Mouse (Mus musculus): ENCODE measurements at regions not wholly inside any gene's neighbourhood (a gene's known extent, or its start where the extent isn't known, plus 50 kb on each side); places are given as distances from the start of the nearest gene placed in this dataset.

DNA sequence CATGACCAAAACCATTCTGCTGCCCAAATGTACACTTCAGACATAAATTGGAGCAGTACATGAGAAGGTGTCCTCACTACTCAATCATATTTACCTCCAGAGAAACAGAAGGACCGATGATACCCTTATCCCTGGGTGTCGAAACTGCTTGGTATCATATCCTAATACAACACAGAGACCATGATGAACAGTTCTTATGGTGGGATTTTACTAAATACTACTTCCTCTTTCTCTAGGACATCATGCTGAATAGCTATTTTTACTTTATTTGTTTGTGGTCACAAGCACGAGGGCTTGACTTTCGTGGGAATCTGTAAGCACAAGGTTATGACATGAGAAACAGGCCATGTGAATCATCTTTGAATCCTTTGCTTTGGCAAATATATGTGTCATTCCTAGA lies 227.7 kb upstream of the Rnd3 start:
- Histone ChIP-seq H3K9ac (no peak overlapping the region), H3K4me2 (ENCODE audit: low read depth) (no peak overlapping the region), H3K36me3 (ENCODE audit: insufficient read depth) (no peaks in the 10 kb centered on the region), H3K27me3 (ENCODE audit: insufficient read depth, low read length) (no peaks in the 10 kb centered on the region), H3K4me1 (ENCODE audit: insufficient read depth) (no peaks in the 10 kb centered on the region), H3K27ac (ENCODE audit: low read depth, low read length) (no peak overlapping the region), H3K4me3 (ENCODE audit: low read depth, low read length) (no peak overlapping the region), H3K9me3 (ENCODE audit: low read length) (no peaks in the 10 kb centered on the region)
- DNase-seq (no peak), ATAC-seq (no peak)
- 96% methylated on average over 4 of the region's 4 CpGs for WGBS
- TF ChIP-seq CTCF (IDR thresholded peaks at IDR 0.05; ENCODE audit: low read depth), result no peak

DNA sequence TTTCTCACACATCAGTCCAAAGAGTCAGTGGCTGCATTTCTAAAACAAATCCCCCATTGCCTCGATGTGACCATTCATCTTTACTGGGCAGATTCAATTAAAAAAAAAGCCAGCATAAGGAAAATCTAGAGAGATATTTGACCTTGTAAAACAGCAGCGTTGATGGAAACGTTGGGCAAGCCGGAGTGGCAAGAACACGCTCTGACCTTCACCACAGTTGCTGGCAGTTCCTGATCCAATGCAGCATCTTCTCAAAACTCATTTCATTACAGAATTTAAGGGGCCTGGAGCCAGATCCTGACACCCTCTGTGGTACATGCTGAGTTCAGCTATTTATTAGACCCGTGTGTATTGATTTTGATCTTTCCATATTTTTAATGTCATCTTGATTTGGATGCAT lies 225.7 kb upstream of the Rnd3 start:
- Histone ChIP-seq H3K27me3 (ENCODE audit: insufficient read depth, low read length) (no peaks in the 10 kb centered on the region), H3K27ac (ENCODE audit: low read depth, low read length) (no peak overlapping the region), H3K36me3 (ENCODE audit: insufficient read depth) (no peaks in the 10 kb centered on the region), H3K9ac (no peak overlapping the region), H3K4me3 (ENCODE audit: low read depth, low read length) (no peak overlapping the region), H3K4me2 (ENCODE audit: low read depth) (no peak overlapping the region), H3K4me1 (ENCODE audit: insufficient read depth) (no peaks in the 10 kb centered on the region), H3K9me3 (ENCODE audit: low read length) (no peaks in the 10 kb centered on the region)
- ATAC-seq, result no peak
- 88% methylated on average over 6 of the region's 6 CpGs for WGBS
- no peak for TF ChIP-seq CTCF (IDR thresholded peaks at IDR 0.05; ENCODE audit: low read depth)
- no peak for DNase-seq

DNA sequence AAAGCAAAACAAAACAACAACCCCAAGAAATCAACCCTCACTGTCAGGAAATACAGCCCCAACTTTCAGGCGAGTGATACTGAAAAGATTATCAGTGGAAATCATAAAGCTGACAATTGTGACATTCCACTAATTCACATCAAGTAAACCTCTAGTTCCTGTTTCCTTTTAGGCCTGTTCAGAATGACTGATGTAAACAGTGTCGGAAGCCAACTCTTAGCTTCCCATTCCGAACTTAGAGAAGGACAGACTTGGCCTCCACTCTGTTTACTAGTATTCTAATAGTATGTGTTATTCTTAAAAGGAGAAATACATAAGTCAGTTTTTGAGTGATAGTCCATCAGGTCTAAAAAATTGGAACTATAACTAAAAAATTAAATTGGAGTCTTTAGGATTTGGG lies 223.9 kb upstream of the Rnd3 start:
- ATAC-seq (no peak), DNase-seq (no peak)
- H3K9me3 ChIP-seq (ENCODE audit: low read length), result no peaks in the 10 kb centered on the region
- no peak overlapping the region for H3K4me3 ChIP-seq (ENCODE audit: low read depth, low read length)
- no peaks in the 10 kb centered on the region for H3K27me3 ChIP-seq (ENCODE audit: insufficient read depth, low read length)
- WGBS, result 86% methylated on average over 3 of the region's 3 CpGs
- H3K4me1 ChIP-seq (ENCODE audit: insufficient read depth), result no peaks in the 10 kb centered on the region
- no peaks in the 10 kb centered on the region for H3K36me3 ChIP-seq (ENCODE audit: insufficient read depth)
- no peak overlapping the region for H3K9ac ChIP-seq
- no peak overlapping the region for H3K4me2 ChIP-seq (ENCODE audit: low read depth)
- H3K27ac ChIP-seq (ENCODE audit: low read depth, low read length), result no peak overlapping the region
- TF ChIP-seq CTCF (IDR thresholded peaks at IDR 0.05; ENCODE audit: low read depth), result no peak

DNA sequence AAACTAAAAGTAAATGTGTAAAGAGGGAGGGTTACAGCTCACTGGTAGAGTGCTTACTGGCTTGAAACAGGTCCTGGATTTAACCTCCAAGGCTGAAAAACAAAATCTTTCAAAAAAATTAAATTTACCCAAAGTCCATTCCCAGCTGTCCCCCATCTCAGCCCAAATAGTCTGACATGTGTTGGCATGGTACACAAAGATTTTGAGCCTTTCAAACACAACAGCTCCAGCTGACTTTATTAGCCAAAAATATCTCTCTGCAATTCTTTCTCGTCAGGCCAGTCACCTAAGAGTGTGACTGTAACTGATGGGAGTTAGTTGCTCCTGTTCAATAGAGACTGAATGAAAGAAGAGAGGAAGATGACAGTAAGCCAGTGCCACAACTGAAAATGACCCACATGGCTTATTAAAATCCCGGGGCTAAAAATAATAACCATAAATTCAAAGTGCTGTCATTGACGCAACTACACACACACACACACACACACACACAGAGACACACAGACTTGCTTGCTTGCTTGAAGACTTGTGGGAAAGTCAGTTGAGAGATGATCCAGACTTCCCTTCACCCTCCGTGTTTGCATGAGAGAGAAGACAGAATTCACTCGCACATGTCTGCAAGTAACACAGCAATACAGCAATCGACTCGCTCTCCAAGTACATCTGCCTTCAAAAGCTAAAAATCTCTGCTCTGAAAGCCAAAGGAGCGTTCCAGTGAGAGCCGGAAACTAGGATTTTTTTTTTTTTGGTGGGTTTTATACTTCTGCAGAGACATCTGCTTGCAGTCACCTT lies 214.1 kb upstream of the Rnd3 start:
- Histone ChIP-seq H3K4me2 (ENCODE audit: low read depth) (no peak overlapping the region), H3K9me3 (ENCODE audit: low read length) (no peaks in the 10 kb centered on the region), H3K27ac (ENCODE audit: low read depth, low read length) (no peak overlapping the region), H3K9ac (no peak overlapping the region), H3K4me3 (ENCODE audit: low read depth, low read length) (no peak overlapping the region), H3K27me3 (ENCODE audit: insufficient read depth, low read length) (no peaks in the 10 kb centered on the region), H3K36me3 (ENCODE audit: insufficient read depth) (no peaks in the 10 kb centered on the region), H3K4me1 (ENCODE audit: insufficient read depth) (no peaks in the 10 kb centered on the region)
- ATAC-seq (peak; percentile 67), DNase-seq (peak; percentile 22)
- 65% methylated on average over 9 of the region's 9 CpGs for WGBS
- TF ChIP-seq CTCF (IDR thresholded peaks at IDR 0.05; ENCODE audit: low read depth), result no peak

DNA sequence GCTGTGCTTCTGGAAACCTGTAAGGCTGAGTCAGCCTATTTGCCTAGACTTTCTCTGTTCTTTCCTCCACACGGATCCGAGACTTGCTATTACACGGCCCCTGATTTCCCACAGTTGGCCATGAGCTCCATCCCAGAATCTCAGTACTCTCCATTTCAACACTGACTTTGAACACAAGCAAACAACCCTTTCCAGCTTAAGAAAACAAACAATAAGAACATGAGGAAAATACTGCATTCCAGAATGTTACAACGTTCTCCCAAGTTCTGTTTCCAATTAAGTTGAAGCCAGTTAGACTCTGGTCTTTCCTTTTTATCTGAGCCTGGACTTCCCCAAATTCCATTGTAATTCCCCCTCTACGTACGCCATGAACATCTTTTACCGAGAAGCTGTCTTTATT lies 206.4 kb upstream of the Rnd3 start:
- Histone ChIP-seq H3K27me3 (ENCODE audit: insufficient read depth, low read length) (no peaks in the 10 kb centered on the region), H3K27ac (ENCODE audit: low read depth, low read length) (no peak overlapping the region), H3K36me3 (ENCODE audit: insufficient read depth) (no peaks in the 10 kb centered on the region), H3K4me1 (ENCODE audit: insufficient read depth) (no peaks in the 10 kb centered on the region), H3K4me3 (ENCODE audit: low read depth, low read length) (no peak overlapping the region), H3K9ac (no peak overlapping the region), H3K9me3 (ENCODE audit: low read length) (no peaks in the 10 kb centered on the region), H3K4me2 (ENCODE audit: low read depth) (no peak overlapping the region)
- no peak for DNase-seq
- no peak for ATAC-seq
- TF ChIP-seq CTCF (IDR thresholded peaks at IDR 0.05; ENCODE audit: low read depth), result no peak
- WGBS, result 89% methylated on average over 7 of the region's 7 CpGs

DNA sequence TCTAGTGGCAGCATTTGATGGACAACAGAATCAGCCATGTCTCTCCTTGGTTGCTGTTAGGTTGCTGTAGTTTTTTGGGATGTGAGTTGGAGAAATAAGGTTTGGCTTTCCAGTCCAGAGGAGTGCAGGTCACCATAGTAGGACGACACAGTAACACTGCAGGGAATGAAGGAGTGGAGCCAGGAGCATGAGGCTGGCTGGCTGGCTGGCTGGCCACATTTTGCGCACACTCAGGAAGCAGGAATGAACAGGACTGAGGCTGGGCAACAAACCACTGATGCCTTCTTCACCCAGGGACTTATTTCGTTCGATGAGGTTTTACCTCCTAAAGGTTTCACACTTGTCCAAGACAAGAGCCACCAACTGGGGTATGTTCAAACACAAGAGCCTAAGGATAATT lies 205.9 kb upstream of the Rnd3 start:
- Histone ChIP-seq H3K27me3 (ENCODE audit: insufficient read depth, low read length) (no peaks in the 10 kb centered on the region), H3K9me3 (ENCODE audit: low read length) (no peaks in the 10 kb centered on the region), H3K4me1 (ENCODE audit: insufficient read depth) (no peaks in the 10 kb centered on the region), H3K4me2 (ENCODE audit: low read depth) (no peak overlapping the region), H3K4me3 (ENCODE audit: low read depth, low read length) (no peak overlapping the region), H3K9ac (no peak overlapping the region), H3K27ac (ENCODE audit: low read depth, low read length) (no peak overlapping the region), H3K36me3 (ENCODE audit: insufficient read depth) (no peaks in the 10 kb centered on the region)
- WGBS, result 86% methylated on average over 4 of the region's 4 CpGs
- DNase-seq (no peak), ATAC-seq (no peak)
- no peak for TF ChIP-seq CTCF (IDR thresholded peaks at IDR 0.05; ENCODE audit: low read depth)

DNA sequence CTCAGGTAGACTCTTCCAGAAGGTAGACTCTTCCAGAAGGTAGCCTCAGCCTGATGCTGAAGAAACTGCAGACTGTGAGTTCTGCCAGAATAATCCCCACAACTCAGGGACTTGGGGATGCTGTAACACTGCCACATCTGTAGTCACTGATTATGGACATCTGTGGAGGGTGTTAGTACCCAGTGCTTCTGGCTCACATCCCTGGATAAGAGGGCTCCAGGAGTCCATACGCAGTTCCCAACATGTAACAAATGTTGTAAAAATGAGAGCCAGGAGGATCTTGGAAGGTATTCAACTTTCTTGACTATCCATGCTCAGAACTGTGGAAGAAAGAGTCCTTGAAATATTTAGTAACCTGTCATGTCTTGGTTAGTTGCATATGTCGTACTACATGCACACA lies 200.7 kb upstream of the Rnd3 start:
- Histone ChIP-seq H3K4me2 (ENCODE audit: low read depth) (no peak overlapping the region), H3K27ac (ENCODE audit: low read depth, low read length) (no peak overlapping the region), H3K9ac (no peak overlapping the region), H3K36me3 (ENCODE audit: insufficient read depth) (no peaks in the 10 kb centered on the region), H3K4me1 (ENCODE audit: insufficient read depth) (no peaks in the 10 kb centered on the region), H3K27me3 (ENCODE audit: insufficient read depth, low read length) (no peaks in the 10 kb centered on the region), H3K4me3 (ENCODE audit: low read depth, low read length) (no peak overlapping the region), H3K9me3 (ENCODE audit: low read length) (no peaks in the 10 kb centered on the region)
- TF ChIP-seq CTCF (IDR thresholded peaks at IDR 0.05; ENCODE audit: low read depth), result no peak
- no peak for DNase-seq
- ATAC-seq, result no peak
- 56% methylated on average over 2 of the region's 2 CpGs for WGBS

Data from forebrain, postnatal 0 days (tissue).